Mouse (Mus musculus) heart, embryonic 11.5 days (tissue): Measurements from ENCODE around the gene Rpl18a. TPM values are rescaled to one million over a fixed set of nuclear protein-coding genes. Genes with fewer than 3 reads are reported as not detected.
A peak's percentile ranks its signal among the peaks of the same experiment; 100 is the strongest.
"Not testable (repeated sequence)": the region's sequence is repeated elsewhere in the genome, so short reads cannot be mapped to it uniquely, and the experiment has no call there.

Source experiments
- ATAC-seq: fragments of 200-750 bp; cut with Nextera tagmentation; replicated peaks from 2 replicates; pipeline ENCODE4 v1.8.0; 2017; ENCODE audit warnings: moderate library complexity; ENCODE audit not compliant: insufficient number of reproducible peaks, low FRiP score, low TSS enrichment
- H3K27ac ChIP-seq: fragments of 300-500 bp; sonication (generic); 2 replicates; pipeline ENCODE4 v1.5.1; 2014; ENCODE audit warnings: mild to moderate bottlenecking, low read depth, low read length
- H3K27me3 ChIP-seq: fragments of 300-500 bp; sonication (generic); 2 replicates; pipeline ENCODE4 v1.6.1; 2014; ENCODE audit warnings: mild to moderate bottlenecking, low read length, mixed read lengths; ENCODE audit not compliant: control insufficient read depth, insufficient read depth
- H3K36me3 ChIP-seq: fragments of 300-500 bp; sonication (generic); 2 replicates; pipeline ENCODE4 v1.6.1; 2014; ENCODE audit warnings: mild to moderate bottlenecking, low read length, moderate library complexity, mixed read lengths; ENCODE audit not compliant: control insufficient read depth, insufficient read depth
- H3K4me1 ChIP-seq: fragments of 300-500 bp; sonication (generic); 2 replicates; pipeline ENCODE4 v1.6.1; 2014; ENCODE audit warnings: low read length; ENCODE audit not compliant: control insufficient read depth, insufficient read depth
- H3K4me2 ChIP-seq: fragments of 300-500 bp; sonication (generic); 2 replicates; pipeline ENCODE4 v1.6.1; 2014; ENCODE audit warnings: mild to moderate bottlenecking, moderate library complexity
- H3K4me3 ChIP-seq: fragments of 300-500 bp; sonication (generic); 2 replicates; pipeline ENCODE4 v1.5.1; 2014; ENCODE audit warnings: low read depth, low read length
- H3K9ac ChIP-seq: fragments of 300-500 bp; sonication (generic); 2 replicates; pipeline ENCODE4 v1.6.1; 2014; ENCODE audit warnings: mild to moderate bottlenecking, low read depth, low read length, moderate library complexity
- H3K9me3 ChIP-seq: fragments of 300-500 bp; sonication (generic); replicated peaks from 2 replicates; pipeline ENCODE4 v1.6.1; 2016; ENCODE audit warnings: low read length; ENCODE audit not compliant: control insufficient read depth
- WGBS: fragments of 180-500 bp; shearing (Covaris S2); extraction: QIAGEN DNeasy Blood & Tissue Kit; methylation state at CpG from one replicate; pipeline ENCODE4 v1.1.7; 2014; ENCODE audit not compliant: insufficient replicate concordance; 5-methylcytosine and 5-hydroxymethylcytosine counted together
- polyA plus RNA-seq: library from polyadenylated mRNA; unstranded; fragments of >200 nt; fragmentation: Nextera tagmentation; extraction: Ambion mirVana; gene quantifications from 2 replicates; pipeline ENCODE4 v1.2.1, GENCODE M21; 2014

Rpl18a gene
- polyA plus RNA-seq, 1 experiment from 2014 or later, result 3,146 TPM

- WGBS, result 38% methylated on average over 2 of the region's 2 CpGs
- peaks cover 5% of the 10 kb centered on the region for H3K4me1 ChIP-seq
- H3K36me3 ChIP-seq, result peaks cover 18% of the 10 kb centered on the region
- H3K9me3 ChIP-seq, result no peaks in the 10 kb centered on the region
- no peak overlapping the region for H3K27ac ChIP-seq
- peak overlapping the region; percentile 91; the same call in 1 of the 2 replicates for H3K9ac ChIP-seq
- H3K4me2 ChIP-seq, result no peak overlapping the region; the same call in 1 of the 2 replicates
- ATAC-seq, result no peak
- no peak overlapping the region for H3K4me3 ChIP-seq
- H3K27me3 ChIP-seq, result peaks cover 11% of the 10 kb centered on the region; the same call in 1 of the 2 replicates
Observed at GRCm38 (mm10) chr8:70898661-70899198, 1.5 kb upstream of the Rpl18a start.

GRCm38 (mm10) chr8:70897681-70898413, 635 bp upstream of the Rpl18a start:
- peaks cover 18% of the 10 kb centered on the region for H3K36me3 ChIP-seq
- H3K4me1 ChIP-seq, result peaks cover 10% of the 10 kb centered on the region
- H3K9me3 ChIP-seq, result no peaks in the 10 kb centered on the region
- under 1% methylated on average over 20 of the region's 20 CpGs for WGBS
- peaks cover 17% of the 10 kb centered on the region for H3K27me3 ChIP-seq
- H3K9ac ChIP-seq, result peak overlapping the region; percentile 91
- peak overlapping the region; percentile 91 for H3K4me3 ChIP-seq
- H3K27ac ChIP-seq, result peak overlapping the region; percentile 78
- H3K4me2 ChIP-seq, result peak overlapping the region; percentile 91
- peak; percentile 27 for ATAC-seq

DNA sequence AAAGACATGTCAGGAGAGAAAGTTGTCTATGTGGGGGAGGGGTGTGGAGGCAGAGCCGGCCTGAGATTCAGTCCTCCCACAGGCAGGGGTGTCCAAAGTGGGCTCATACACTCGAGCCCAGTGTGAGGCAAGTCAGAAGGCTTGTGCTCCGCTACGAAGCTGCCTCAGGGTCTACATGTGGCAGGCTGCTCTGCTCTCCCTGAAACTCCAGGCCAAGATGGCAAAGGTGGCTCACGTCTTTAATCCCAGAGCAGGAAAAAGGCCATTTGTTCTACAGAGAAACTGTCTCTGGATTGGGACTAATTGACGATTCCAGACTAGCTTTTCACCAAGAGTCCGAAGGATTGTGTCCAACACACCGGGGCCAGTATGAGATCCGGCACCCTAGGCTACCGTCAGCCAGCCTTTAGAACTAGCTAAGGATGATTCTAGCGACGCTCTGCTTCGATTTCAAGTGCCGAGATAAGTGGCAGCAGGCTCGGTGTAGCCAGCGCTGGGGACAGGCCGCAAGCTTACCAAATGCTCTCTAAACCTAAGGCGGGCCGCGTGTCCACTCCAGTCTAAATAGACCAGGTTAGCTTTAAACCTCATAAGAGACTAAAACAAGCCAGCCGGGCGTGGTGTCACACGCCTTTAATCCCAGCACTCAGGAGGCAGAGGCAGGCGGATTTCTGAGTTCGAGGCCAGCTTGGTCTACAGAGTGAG, 744 bp downstream of the Rpl18a start:
- Histone ChIP-seq H3K9me3 (no peaks in the 10 kb centered on the region), H3K4me2 (peak overlapping the region; percentile 97), H3K4me1 (peaks cover 17% of the 10 kb centered on the region), H3K36me3 (peaks cover 18% of the 10 kb centered on the region), H3K4me3 (peak overlapping the region; percentile 91), H3K9ac (peak overlapping the region; percentile 89), H3K27me3 (peaks cover 31% of the 10 kb centered on the region), H3K27ac (peak overlapping the region; percentile 80)
- 2% methylated on average over 25 of the region's 25 CpGs for WGBS
- ATAC-seq, result no peak

- not testable (repeated sequence) for H3K27ac ChIP-seq, ATAC-seq, H3K9me3 ChIP-seq
- Histone ChIP-seq H3K27me3 (peaks cover 39% of the 10 kb centered on the region), H3K9ac (peak overlapping the region; percentile 89), H3K4me1 (peaks cover 17% of the 10 kb centered on the region), H3K4me2 (peak overlapping the region; percentile 97), H3K36me3 (peaks cover 18% of the 10 kb centered on the region), H3K4me3 (peak overlapping the region; percentile 91)
- 86% methylated on average over 24 of the region's 24 CpGs for WGBS
Observed at GRCm38 (mm10) chr8:70895571-70896259, 1.5 kb downstream of the Rpl18a start.

DNA sequence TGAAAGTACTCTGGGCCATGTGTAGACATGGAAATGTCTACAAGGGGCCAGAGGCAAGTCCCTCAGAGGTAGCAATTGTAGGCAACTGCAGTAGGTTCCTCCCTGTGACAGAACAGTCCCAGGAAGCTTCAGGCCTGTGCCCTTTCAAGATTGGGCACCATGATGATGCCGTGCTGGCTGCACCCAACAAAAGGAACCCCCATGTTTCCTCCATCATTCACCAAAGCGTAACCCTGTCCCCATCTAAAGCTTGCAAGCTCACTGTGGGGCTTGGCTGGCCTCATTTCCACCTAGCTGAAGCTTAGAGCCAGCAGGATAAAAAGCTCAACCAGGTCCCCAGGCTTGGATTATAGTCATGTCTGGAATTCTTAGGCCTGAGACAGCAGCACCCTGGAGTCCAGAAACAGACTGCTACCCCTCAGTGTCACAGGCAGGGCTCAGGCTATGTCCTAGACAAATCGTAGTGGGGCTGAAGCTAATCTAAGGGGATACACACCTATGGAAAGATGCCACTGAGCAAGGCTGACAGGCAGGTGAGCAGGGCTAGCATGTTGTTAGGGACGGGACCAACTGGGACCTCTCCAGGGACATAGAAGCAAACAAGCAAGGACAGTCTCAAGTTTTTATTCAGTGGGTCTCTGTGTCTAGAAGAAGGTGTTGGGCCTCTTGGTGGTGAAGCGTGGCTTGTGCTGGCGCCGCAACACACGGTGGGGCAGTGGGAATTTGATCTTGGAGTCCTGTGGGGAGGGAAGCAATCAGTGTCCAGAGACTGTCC, 2.3 kb downstream of the Rpl18a start:
- WGBS, result 89% methylated on average over 8 of the region's 8 CpGs
- peaks cover 18% of the 10 kb centered on the region for H3K36me3 ChIP-seq
- no peak overlapping the region for H3K27ac ChIP-seq
- no peak for ATAC-seq
- peaks cover 46% of the 10 kb centered on the region for H3K27me3 ChIP-seq
- H3K9ac ChIP-seq, result no peak overlapping the region
- no peak overlapping the region for H3K4me3 ChIP-seq
- H3K4me2 ChIP-seq, result no peak overlapping the region; the same call in 1 of the 2 replicates
- H3K4me1 ChIP-seq, result peaks cover 17% of the 10 kb centered on the region
- H3K9me3 ChIP-seq, result no peaks in the 10 kb centered on the region

GRCm38 (mm10) chr8:70894385-70894720, 2.9 kb downstream of the Rpl18a start:
- 68% methylated on average over 2 of the region's 2 CpGs for WGBS
- H3K9ac ChIP-seq, result no peak overlapping the region
- H3K27ac ChIP-seq, result no peak overlapping the region
- peaks cover 18% of the 10 kb centered on the region for H3K36me3 ChIP-seq
- no peak overlapping the region for H3K4me2 ChIP-seq
- no peak overlapping the region for H3K4me3 ChIP-seq
- H3K27me3 ChIP-seq, result peaks cover 48% of the 10 kb centered on the region
- no peak for ATAC-seq
- peaks cover 17% of the 10 kb centered on the region for H3K4me1 ChIP-seq
- no peaks in the 10 kb centered on the region for H3K9me3 ChIP-seq

DNA sequence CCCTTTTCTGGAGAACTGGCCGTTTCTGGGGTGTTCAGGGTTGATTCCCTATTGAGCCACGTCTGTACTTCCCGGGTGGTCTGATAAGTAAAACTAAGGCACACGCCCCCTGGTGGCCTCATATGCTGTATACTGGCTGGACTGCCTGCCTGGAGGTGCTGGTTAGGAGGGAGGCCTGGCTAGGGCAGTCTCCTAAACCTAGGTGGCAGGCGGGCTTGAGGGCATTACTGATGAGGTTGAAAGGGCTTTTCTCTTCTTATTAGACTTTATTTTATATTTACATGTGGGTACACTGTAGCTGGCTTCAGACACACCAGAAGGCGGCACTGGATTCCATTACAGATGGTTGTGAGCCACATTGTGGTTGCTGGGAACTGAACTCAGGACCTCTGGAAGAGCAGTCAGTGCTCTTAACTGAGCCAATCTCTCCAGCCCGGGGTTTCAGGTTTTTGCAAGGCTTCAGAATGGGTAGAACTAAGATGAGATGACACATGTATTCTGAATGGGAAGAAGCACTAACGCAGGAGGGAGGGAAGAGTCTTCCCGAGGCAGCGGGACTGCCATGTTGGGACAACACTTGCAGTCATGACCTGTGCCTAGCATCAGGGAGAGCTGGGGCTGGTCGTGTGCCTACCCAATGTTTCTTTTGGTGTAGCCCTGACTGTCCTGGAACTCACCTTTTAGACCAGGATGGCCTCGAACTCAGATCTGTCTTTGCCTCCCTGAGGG, 3.4 kb downstream of the Rpl18a start:
- peaks cover 51% of the 10 kb centered on the region for H3K27me3 ChIP-seq
- no peak for ATAC-seq
- H3K9me3 ChIP-seq, result no peaks in the 10 kb centered on the region

More for the DNA sequence above, 3.4 kb downstream of the Rpl18a start:
- Histone ChIP-seq H3K4me1 (peaks cover 17% of the 10 kb centered on the region), H3K27ac (no peak overlapping the region), H3K9ac (no peak overlapping the region), H3K4me2 (no peak overlapping the region), H3K4me3 (no peak overlapping the region), H3K36me3 (peaks cover 18% of the 10 kb centered on the region)
- WGBS, result 29% methylated on average over 12 of the region's 12 CpGs
